8 mouse cellular contexts compared by ENCODE assay signal in the genomic region with DNA sequence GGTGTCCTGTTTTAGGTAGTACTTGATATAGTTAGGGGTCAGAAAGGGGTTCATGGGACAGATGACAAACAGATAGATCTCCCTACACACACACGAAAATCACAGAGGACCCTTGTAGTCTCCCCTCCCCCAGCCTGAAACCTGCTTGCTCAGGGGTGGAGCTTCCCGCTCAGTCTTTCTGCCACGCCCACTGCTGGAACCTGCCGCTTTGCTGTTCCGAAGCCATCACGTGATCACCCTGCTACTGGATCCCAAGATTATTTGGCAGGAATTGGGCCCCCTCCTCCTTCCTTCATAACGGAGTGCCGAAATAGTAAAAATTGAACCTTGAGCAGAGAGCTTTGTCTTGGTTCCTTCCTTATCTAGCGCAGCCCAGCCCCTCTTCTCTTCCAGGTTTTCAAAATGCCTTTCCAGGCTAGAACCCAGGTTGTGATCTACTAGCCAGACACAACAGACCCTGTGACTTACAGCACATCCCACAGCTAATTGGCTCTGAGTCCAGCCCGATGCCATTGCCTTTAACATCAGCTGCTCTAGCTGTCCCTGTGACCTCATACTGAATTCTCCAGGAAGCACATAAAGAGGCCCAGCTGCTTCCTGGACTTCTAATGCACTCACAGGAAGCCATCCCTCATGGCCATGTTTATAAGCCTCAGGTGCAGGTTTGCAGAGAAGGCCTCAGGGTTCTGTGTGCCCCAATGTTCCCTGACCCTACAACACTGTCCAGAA.
DNase-seq lines count a peak whose midpoint lies in the region; ATAC-seq and TF ChIP-seq lines count a peak whose summit lies in the region.
"Not testable (repeated sequence)": the region's sequence is repeated elsewhere in the genome, so short reads cannot be mapped to it uniquely, and the experiment has no call there.

No protein-coding gene starts in this region.

- not testable (repeated sequence) for TF ChIP-seq CTCF in left cerebral cortex, adult 2 months (IDR thresholded peaks at IDR 0.05)

- WGBS in embryonic facial prominence, embryonic 15.5 days: 10% methylated on average over 10 of the region's 10 CpGs
- 10% methylated on average over 10 of the region's 10 CpGs for WGBS in heart, embryonic 12.5 days
- 4% methylated on average over 10 of the region's 10 CpGs for WGBS in lung, embryonic 16.5 days
- 7% methylated on average over 10 of the region's 10 CpGs for WGBS in neural tube, embryonic 13.5 days

- H3K9ac ChIP-seq in embryonic facial prominence, embryonic 15.5 days; lung, embryonic 16.5 days (ENCODE audit: low read length); neural tube, embryonic 13.5 days: not testable (repeated sequence)
- H3K9ac ChIP-seq in heart, embryonic 12.5 days: 0 out of 2 replicates have a peak overlapping the region, but pooled peaks have one; percentile 4

- not testable (repeated sequence) for H3K27me3 ChIP-seq in embryonic facial prominence, embryonic 15.5 days; heart, embryonic 12.5 days (replicated peaks); lung, embryonic 16.5 days (ENCODE audit: control insufficient read depth, insufficient read depth, low read depth, low read length); neural tube, embryonic 13.5 days

- DNase-seq in adrenal gland, adult (ENCODE audit: inconsistent age in 2 of 2, low spot score in 1 of 2): peak; percentile 41 to 76
- DNase-seq in left cerebral cortex, adult 2 months (ENCODE audit: extremely low spot score in 1 of 2, low spot score in 2 of 2): not testable (repeated sequence)
- DNase-seq in urinary bladder, postnatal 14 days (ENCODE audit: low spot score): peak; percentile 37

- H3K36me3 ChIP-seq in embryonic facial prominence, embryonic 15.5 days; heart, embryonic 12.5 days; lung, embryonic 16.5 days (ENCODE audit: control insufficient read depth, insufficient read depth, low read length); neural tube, embryonic 13.5 days: not testable (repeated sequence)

- H3K4me3 ChIP-seq in embryonic facial prominence, embryonic 15.5 days (replicated peaks); heart, embryonic 12.5 days; left cerebral cortex, adult 2 months; neural tube, embryonic 13.5 days: not testable (repeated sequence)
- 0 out of 2 replicates have a peak overlapping the region, but pooled peaks have one; percentile 7 for H3K4me3 ChIP-seq in lung, embryonic 16.5 days (ENCODE audit: low read length)

- peak overlapping the region; percentile 31; the same call in 1 of the 2 replicates for H3K4me2 ChIP-seq in embryonic facial prominence, embryonic 15.5 days (replicated peaks)
- H3K4me2 ChIP-seq in heart, embryonic 12.5 days: peak overlapping the region; percentile 52
- H3K4me2 ChIP-seq in lung, embryonic 16.5 days (ENCODE audit: low read depth, low read length): peak overlapping the region; percentile 9
- peak overlapping the region; percentile 32 for H3K4me2 ChIP-seq in neural tube, embryonic 13.5 days

- intact Hi-C loops in left cerebral cortex, adult 2 months (cut with DNase I): not testable (repeated sequence)

- H3K27ac ChIP-seq in embryonic facial prominence, embryonic 15.5 days (replicated peaks): 0 out of 2 replicates have a peak overlapping the region, but pooled peaks have one; percentile 1
- H3K27ac ChIP-seq in heart, embryonic 12.5 days (ENCODE audit: poor library complexity, severe bottlenecking): peak overlapping the region; percentile 39
- H3K27ac ChIP-seq in left cerebral cortex, adult 2 months: peak overlapping the region; percentile 70; the same call in 1 of the 2 replicates
- peak overlapping the region; percentile 54 for H3K27ac ChIP-seq in lung, embryonic 16.5 days (ENCODE audit: low read length)
- peak overlapping the region; percentile 46 for H3K27ac ChIP-seq in neural tube, embryonic 13.5 days (replicated peaks)

- peaks cover 40% of the 10 kb centered on the region for H3K4me1 ChIP-seq in embryonic facial prominence, embryonic 15.5 days
- H3K4me1 ChIP-seq in heart, embryonic 12.5 days (replicated peaks): peaks cover 49% of the 10 kb centered on the region
- H3K4me1 ChIP-seq in lung, embryonic 16.5 days (replicated peaks; ENCODE audit: control insufficient read depth, insufficient read depth, low read length): peaks cover 19% of the 10 kb centered on the region
- peaks cover 56% of the 10 kb centered on the region for H3K4me1 ChIP-seq in neural tube, embryonic 13.5 days (replicated peaks)

- not testable (repeated sequence) for H3K9me3 ChIP-seq in embryonic facial prominence, embryonic 15.5 days (replicated peaks); heart, embryonic 12.5 days (replicated peaks); lung, embryonic 16.5 days (ENCODE audit: control insufficient read depth, low read length); neural tube, embryonic 13.5 days

- 0 out of 2 replicates have a peak, but pooled peaks have one; percentile 50 for ATAC-seq in embryonic facial prominence, embryonic 15.5 days (ENCODE audit: insufficient number of reproducible peaks, low FRiP score, low TSS enrichment, low read depth)
- ATAC-seq in heart, embryonic 12.5 days (ENCODE audit: insufficient number of reproducible peaks, low FRiP score): not testable (repeated sequence)
- peak; percentile 54 for ATAC-seq in inflammation-experienced regulatory T-cells, adult 6 months
- peak; percentile 82 for ATAC-seq in lung, embryonic 16.5 days (ENCODE audit: low read depth)
- ATAC-seq in neural tube, embryonic 13.5 days (ENCODE audit: low read depth): peak; percentile 51

Comparison
In these comparisons a context has a peak if more than half of its experiments do, and no peak if none do; other contexts are left out.
1. H3K27ac ChIP-seq: peak in every context shown above with its lines; median percentile 70 in left cerebral cortex, adult 2 months; 54 in lung, embryonic 16.5 days; 46 in neural tube, embryonic 13.5 days; 39 in heart, embryonic 12.5 days; 1 in embryonic facial prominence, embryonic 15.5 days.